Mouse (Mus musculus): ENCODE measurements around the gene Tecpr1.

DNA sequence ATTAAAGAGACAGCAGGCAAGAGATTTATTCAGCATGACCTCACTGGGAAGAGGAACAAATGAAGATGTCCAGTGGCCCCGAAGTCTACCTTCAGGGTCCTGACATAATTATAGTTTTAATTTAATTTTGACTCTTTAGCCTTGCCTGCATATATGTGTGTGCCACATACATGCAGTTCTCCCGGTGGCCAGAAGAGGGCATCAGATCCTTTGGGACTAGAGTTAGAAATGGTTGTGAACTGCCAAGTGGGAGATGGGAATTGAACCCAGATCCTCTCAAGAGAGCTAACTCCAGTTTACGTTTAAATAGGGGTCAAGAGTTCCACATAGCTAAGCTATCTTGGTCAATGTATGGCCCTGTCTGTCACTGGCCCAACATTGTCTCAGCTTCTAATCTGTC lies 26.5 kb upstream of the Tecpr1 start:
- TF ChIP-seq GATA1 (IDR thresholded peaks at IDR 0.05; ENCODE audit: borderline replicate concordance, low read length): no peak
- TF ChIP-seq FLI1 (IDR thresholded peaks at IDR 0.05; ENCODE audit: low read length): no peak
